Comparison of ENCODE assay signal across 22 mouse cellular contexts in the genomic region with DNA sequence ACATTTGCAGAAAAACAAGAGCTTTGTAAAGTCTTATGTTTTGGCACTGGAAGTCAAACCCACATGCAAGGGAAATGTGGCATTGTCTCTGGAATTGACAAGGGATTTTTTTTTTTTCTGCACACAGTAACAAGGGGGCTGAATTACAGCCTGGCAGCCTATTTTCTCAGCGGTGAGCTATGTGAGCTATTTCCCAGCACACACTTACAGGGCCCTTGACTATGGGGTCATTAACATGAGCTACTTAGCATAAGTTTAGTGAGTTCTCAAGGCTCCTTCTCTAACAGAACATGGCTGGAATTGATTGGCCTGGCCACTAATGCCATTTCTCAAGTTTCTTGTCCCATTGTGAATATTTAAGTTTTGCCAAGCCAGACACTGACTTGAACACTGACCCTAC.
A peak's percentile ranks its signal among the peaks of the same experiment; 100 is the strongest.
DNase-seq lines count a peak whose midpoint lies in the region; ATAC-seq lines count a peak whose summit lies in the region.
"Had no signal": no experiment of that assay in that cellular context is flagged by ENCODE, and none has a peak within 500 bp of the region (broad histone marks: within the 10 kb centered on the region; RNA-seq: fewer than 3 reads in every experiment).

No protein-coding gene starts in this region.

- H3K4me1 ChIP-seq in forebrain, embryonic 11.5 days (replicated peaks; ENCODE audit: control insufficient read depth, insufficient read depth, low read length) = no peaks in the 10 kb centered on the region
- H3K4me1 ChIP-seq in forebrain, embryonic 10.5 days = peaks cover 9% of the 10 kb centered on the region; the same call in 1 of the 2 replicates
- no peaks in the 10 kb centered on the region for H3K4me1 ChIP-seq in midbrain, embryonic 13.5 days (replicated peaks)
- H3K4me1 ChIP-seq in midbrain, embryonic 10.5 days = peaks cover 5% of the 10 kb centered on the region; the same call in 1 of the 2 replicates
- H3K4me1 ChIP-seq: embryonic facial prominence, embryonic 12.5 days; hindbrain, embryonic 12.5 days; kidney, embryonic 15.5 days; limb, embryonic 15.5 days had no signal

- no peak overlapping the region for H3K4me2 ChIP-seq in forebrain, embryonic 11.5 days (ENCODE audit: low read depth, low read length, severe bottlenecking)
- H3K4me2 ChIP-seq in midbrain, embryonic 13.5 days (replicated peaks) = no peak overlapping the region
- H3K4me2 ChIP-seq: embryonic facial prominence, embryonic 12.5 days; hindbrain, embryonic 12.5 days; kidney, embryonic 15.5 days; limb, embryonic 15.5 days had no signal

- H3K36me3 ChIP-seq in forebrain, embryonic 11.5 days (ENCODE audit: control insufficient read depth, insufficient read depth, low read length) = no peaks in the 10 kb centered on the region
- H3K36me3 ChIP-seq in forebrain, embryonic 10.5 days (replicated peaks) = no peaks in the 10 kb centered on the region
- no peaks in the 10 kb centered on the region for H3K36me3 ChIP-seq in midbrain, embryonic 13.5 days
- H3K36me3 ChIP-seq in midbrain, embryonic 10.5 days = no peaks in the 10 kb centered on the region
- H3K36me3 ChIP-seq: embryonic facial prominence, embryonic 12.5 days; hindbrain, embryonic 12.5 days; kidney, embryonic 15.5 days; limb, embryonic 15.5 days had no signal

- H3K27me3 ChIP-seq in forebrain, embryonic 11.5 days (ENCODE audit: control insufficient read depth, insufficient read depth, low read length) = no peaks in the 10 kb centered on the region
- no peaks in the 10 kb centered on the region for H3K27me3 ChIP-seq in forebrain, embryonic 10.5 days (ENCODE audit: poor library complexity, severe bottlenecking)
- H3K27me3 ChIP-seq in midbrain, embryonic 13.5 days = no peaks in the 10 kb centered on the region
- no peaks in the 10 kb centered on the region for H3K27me3 ChIP-seq in midbrain, embryonic 10.5 days (ENCODE audit: low read depth, poor library complexity, severe bottlenecking)
- H3K27me3 ChIP-seq: embryonic facial prominence, embryonic 12.5 days; hindbrain, embryonic 12.5 days; kidney, embryonic 15.5 days; limb, embryonic 15.5 days had no signal

- DNase-seq in forebrain, embryonic 11.5 days (ENCODE audit: low spot score) = no peak
- DNase-seq in forebrain, embryonic 10.5 days (ENCODE audit: extremely low spot score, low spot score) = no peak
- no peak for DNase-seq in midbrain, embryonic 10.5 days (ENCODE audit: low spot score)
- DNase-seq in lung, postnatal 10 days = peak; percentile 1
- no peak for DNase-seq in spleen, postnatal 4 days (ENCODE audit: low spot score in 2 of 2)
- DNase-seq in layer of hippocampus, postnatal 25 days (ENCODE audit: extremely low spot score in 1 of 2, low spot score in 1 of 2) = no peak
- DNase-seq: cerebellum, adult 11-12 months; cerebellum, postnatal 10 days; gastrocnemius, adult 2 months; kidney, postnatal 4 days; left cerebral cortex, postnatal 4 days; right cerebral cortex, adult 18-20 months; thymus, adult 18-20 months; thymus, postnatal 4 days had no signal

- H3K9me3 ChIP-seq in forebrain, embryonic 11.5 days (ENCODE audit: control insufficient read depth, low read length) = no peaks in the 10 kb centered on the region
- H3K9me3 ChIP-seq in forebrain, embryonic 10.5 days = no peaks in the 10 kb centered on the region
- no peaks in the 10 kb centered on the region for H3K9me3 ChIP-seq in midbrain, embryonic 13.5 days
- no peaks in the 10 kb centered on the region for H3K9me3 ChIP-seq in midbrain, embryonic 10.5 days (replicated peaks)
- H3K9me3 ChIP-seq: embryonic facial prominence, embryonic 12.5 days; hindbrain, embryonic 12.5 days; kidney, embryonic 15.5 days; limb, embryonic 15.5 days had no signal

- WGBS in forebrain, embryonic 11.5 days = 32% methylated on average over 1 of the region's 1 CpGs
- 40% methylated on average over 1 of the region's 1 CpGs for WGBS in forebrain, embryonic 10.5 days
- WGBS in midbrain, embryonic 13.5 days = 43% methylated on average over 1 of the region's 1 CpGs
- WGBS in midbrain, embryonic 10.5 days = 50% methylated on average over 1 of the region's 1 CpGs

- no peak overlapping the region for H3K9ac ChIP-seq in forebrain, embryonic 11.5 days (ENCODE audit: low read length)
- no peak overlapping the region for H3K9ac ChIP-seq in midbrain, embryonic 13.5 days (replicated peaks)
- H3K9ac ChIP-seq: embryonic facial prominence, embryonic 12.5 days; hindbrain, embryonic 12.5 days; kidney, embryonic 15.5 days; limb, embryonic 15.5 days; liver, embryonic 14.5 days had no signal

- no peak overlapping the region for H3K27ac ChIP-seq in forebrain, embryonic 11.5 days (ENCODE audit: low read depth, low read length)
- no peak overlapping the region for H3K27ac ChIP-seq in forebrain, embryonic 10.5 days
- H3K27ac ChIP-seq in midbrain, embryonic 13.5 days = no peak overlapping the region
- no peak overlapping the region for H3K27ac ChIP-seq in midbrain, embryonic 10.5 days (replicated peaks)
- H3K27ac ChIP-seq: embryonic facial prominence, embryonic 12.5 days; gastrocnemius, adult 2 months; hindbrain, embryonic 12.5 days; kidney, embryonic 15.5 days; limb, embryonic 15.5 days; liver, embryonic 14.5 days had no signal

- no peak overlapping the region for H3K4me3 ChIP-seq in forebrain, embryonic 11.5 days (ENCODE audit: low read depth, low read length)
- no peak overlapping the region for H3K4me3 ChIP-seq in forebrain, embryonic 10.5 days
- H3K4me3 ChIP-seq in midbrain, embryonic 13.5 days (replicated peaks) = no peak overlapping the region
- H3K4me3 ChIP-seq in midbrain, embryonic 10.5 days = no peak overlapping the region
- H3K4me3 ChIP-seq: embryonic facial prominence, embryonic 12.5 days; erythroblast, embryonic 14.5 days; gastrocnemius, adult 2 months; hindbrain, embryonic 12.5 days; kidney, embryonic 15.5 days; limb, embryonic 15.5 days had no signal

- ATAC-seq in forebrain, embryonic 11.5 days (replicated peaks; ENCODE audit: low FRiP score) = peak; percentile 43; the same call in 1 of the 2 replicates
- 0 out of 2 replicates have a peak, but pooled peaks have one; percentile 48 for ATAC-seq in midbrain, embryonic 13.5 days
- ATAC-seq: intestine, postnatal 0 days had no signal
